Mouse (Mus musculus) lung, adult 2 months (tissue): ENCODE results near the gene Nfatc2. TPM values are rescaled to one million over a fixed set of nuclear protein-coding genes. Genes with fewer than 3 reads are reported as not detected.

Experiments used
- DNase-seq: peaks from one replicate; pipeline ENCODE4 v3.0.0; 2022
- H3K4me1 ChIP-seq: fragments of 200-500 bp; 2 replicates; pipeline ENCODE4 v1.6.1; 2011; ENCODE audit warnings: low read length; ENCODE audit not compliant: control insufficient read depth, insufficient read depth
- H3K4me3 ChIP-seq: fragments of 200-500 bp; replicated peaks from 2 replicates; pipeline ENCODE3; 2011; ENCODE audit warnings: low read depth, mild to moderate bottlenecking, control low read depth, low read length; ENCODE audit errors: extremely low read depth
- CTCF ChIP-seq: fragments of 200-500 bp; IDR thresholded peaks from 2 replicates; pipeline ENCODE4 v1.5.1; 2011; ENCODE audit warnings: mild to moderate bottlenecking, low read length, control low read depth; ENCODE audit not compliant: insufficient read depth
- POLR2A ChIP-seq: fragments of 200-500 bp; IDR thresholded peaks from 2 replicates; pipeline ENCODE4 v1.6.1; 2011; ENCODE audit warnings: low read depth, mild to moderate bottlenecking, control low read depth, low read length, borderline replicate concordance; ENCODE audit errors: extremely low read depth
- WGBS: fragments of 180-500 bp; shearing (Covaris S2); methylation state at CpG from one replicate; pipeline ENCODE4 v1.1.7; 2018; 5-methylcytosine and 5-hydroxymethylcytosine counted together
- polyA plus RNA-seq: library from polyadenylated mRNA; depleted of rRNA; stranded (reverse); fragments of >200 nt; gene quantifications from 2 replicates; pipeline ENCODE4 v1.2.3, GENCODE M21; 2012

Nfatc2 gene
- polyA plus RNA-seq, 1 experiment = 3.2 TPM

GRCm38 (mm10) chr2:168590556-168590955 is 10.9 kb downstream of the Nfatc2 start:
- 25% methylated on average over 10 of the region's 10 CpGs for WGBS
- no peak for TF ChIP-seq POLR2A
- no peak for TF ChIP-seq CTCF
- Histone ChIP-seq H3K4me1 (peaks cover 5% of the 10 kb centered on the region; the same call in 1 of the 2 replicates), H3K4me3 (peak overlapping the region; percentile 6)
- DNase-seq = no peak

- 1% methylated on average over 37 of the region's 38 CpGs for WGBS
- H3K4me1 ChIP-seq = peaks cover 5% of the 10 kb centered on the region; the same call in 1 of the 2 replicates
- H3K4me3 ChIP-seq = peak overlapping the region; percentile 55
- TF ChIP-seq CTCF (no peak), POLR2A (0 out of 2 replicates have a peak, but pooled peaks have one; percentile 24)
- peak; percentile 56 for DNase-seq
Measured at GRCm38 (mm10) chr2:168590168-168590551, 11.3 kb downstream of the Nfatc2 start.

- peaks cover 5% of the 10 kb centered on the region; the same call in 1 of the 2 replicates for H3K4me1 ChIP-seq
- 13% methylated on average over 21 of the region's 21 CpGs for WGBS
- H3K4me3 ChIP-seq = peak overlapping the region; percentile 55
- DNase-seq = peak; percentile 31
- no peak for TF ChIP-seq POLR2A
- TF ChIP-seq CTCF = no peak
Measured at GRCm38 (mm10) chr2:168589368-168590167, 11.9 kb downstream of the Nfatc2 start.

GRCm38 (mm10) chr2:168588591-168589367 is 12.7 kb downstream of the Nfatc2 start:
- 43% methylated on average over 11 of the region's 11 CpGs for WGBS
- Histone ChIP-seq H3K4me1 (peaks cover 5% of the 10 kb centered on the region; the same call in 1 of the 2 replicates), H3K4me3 (no peak overlapping the region)
- DNase-seq = no peak
- TF ChIP-seq POLR2A (no peak), CTCF (no peak)

GRCm38 (mm10) chr2:168587159-168587558 is 14.3 kb downstream of the Nfatc2 start:
- DNase-seq = no peak
- 80% methylated on average over 8 of the region's 8 CpGs for WGBS
- TF ChIP-seq CTCF (no peak), POLR2A (no peak)
- H3K4me3 ChIP-seq = no peak overlapping the region
- peaks cover 5% of the 10 kb centered on the region; the same call in 1 of the 2 replicates for H3K4me1 ChIP-seq

- no peak for DNase-seq
- H3K4me3 ChIP-seq = no peak overlapping the region
- WGBS = 80% methylated on average over 12 of the region's 12 CpGs
- no peak for TF ChIP-seq CTCF
- TF ChIP-seq POLR2A = no peak
- peaks cover 5% of the 10 kb centered on the region; the same call in 1 of the 2 replicates for H3K4me1 ChIP-seq
Measured at GRCm38 (mm10) chr2:168586512-168586911, 14.9 kb downstream of the Nfatc2 start.

- no peak for DNase-seq
- Histone ChIP-seq H3K4me3 (no peak overlapping the region), H3K4me1 (peaks cover 5% of the 10 kb centered on the region; the same call in 1 of the 2 replicates)
- 74% methylated on average over 6 of the region's 6 CpGs for WGBS
- no peak for TF ChIP-seq CTCF
- no peak for TF ChIP-seq POLR2A
Measured at GRCm38 (mm10) chr2:168584857-168585256, 16.6 kb downstream of the Nfatc2 start.

GRCm38 (mm10) chr2:168584408-168584807 is 17.0 kb downstream of the Nfatc2 start:
- no peak for TF ChIP-seq POLR2A
- TF ChIP-seq CTCF = no peak
- peaks cover 1% of the 10 kb centered on the region; the same call in 1 of the 2 replicates for H3K4me1 ChIP-seq
- DNase-seq = no peak
- 80% methylated on average over 8 of the region's 8 CpGs for WGBS
- H3K4me3 ChIP-seq = no peak overlapping the region

GRCm38 (mm10) chr2:168583084-168583483 is 18.4 kb downstream of the Nfatc2 start:
- DNase-seq = no peak
- Histone ChIP-seq H3K4me1 (no peaks in the 10 kb centered on the region), H3K4me3 (no peak overlapping the region)
- 61% methylated on average over 5 of the region's 5 CpGs for WGBS
- no peak for TF ChIP-seq POLR2A
- no peak for TF ChIP-seq CTCF
